Mouse (Mus musculus): ENCODE data around the gene Iba57.
"Not testable (repeated sequence)": the region's sequence is repeated elsewhere in the genome, so short reads cannot be mapped to it uniquely, and the experiment has no call there.

Iba57 gene

GRCm38 (mm10) chr11:59163255-59164236 is at the start of gene Iba57:
Iba57 (minus strand) TSS chr11:59163739.
- peak; percentile 99 for DNase-seq (ENCODE audit: low spot score)

GRCm38 (mm10) chr11:59212892-59213494 is 49.5 kb upstream of the Iba57 start:
- DNase-seq (ENCODE audit: low spot score), result no peak

- not testable (repeated sequence) for DNase-seq (ENCODE audit: low spot score)
Measured at GRCm38 (mm10) chr11:59212320-59212719, 48.8 kb upstream of the Iba57 start.

GRCm38 (mm10) chr11:59211561-59211960 is 48.0 kb upstream of the Iba57 start:
- DNase-seq (ENCODE audit: low spot score), result not testable (repeated sequence)

- DNase-seq (ENCODE audit: low spot score), result no peak
Measured at GRCm38 (mm10) chr11:59210020-59210419, 46.5 kb upstream of the Iba57 start.

- no peak for DNase-seq (ENCODE audit: low spot score)
Measured at GRCm38 (mm10) chr11:59209580-59209979, 46.0 kb upstream of the Iba57 start.

GRCm38 (mm10) chr11:59209003-59209441 is 45.5 kb upstream of the Iba57 start:
- peak; percentile 81 for DNase-seq (ENCODE audit: low spot score)

- peak; percentile 99 for DNase-seq (ENCODE audit: low spot score)
Measured at GRCm38 (mm10) chr11:59208153-59208831, 44.8 kb upstream of the Iba57 start, which contains the start of gene 2310033P09Rik. 2310033P09Rik (plus strand) TSS chr11:59208321.

- peak; percentile 97 for DNase-seq (ENCODE audit: low spot score)
Measured at GRCm38 (mm10) chr11:59202081-59202995, 38.8 kb upstream of the Iba57 start, which contains the start of gene Mrpl55. Mrpl55 (plus strand) TSS chr11:59202486.

- no peak for DNase-seq (ENCODE audit: low spot score)
Measured at GRCm38 (mm10) chr11:59201216-59202002, 37.9 kb upstream of the Iba57 start.

GRCm38 (mm10) chr11:59196230-59196629 is 32.7 kb upstream of the Iba57 start:
- DNase-seq (ENCODE audit: low spot score), result no peak

- DNase-seq (ENCODE audit: low spot score), result no peak
Measured at GRCm38 (mm10) chr11:59192059-59192386, 28.5 kb upstream of the Iba57 start, which contains the start of gene Guk1. Guk1 (minus strand) TSS chr11:59192212.

- peak; percentile 95 for DNase-seq (ENCODE audit: low spot score)
Measured at GRCm38 (mm10) chr11:59191231-59192058, 27.9 kb upstream of the Iba57 start.

- DNase-seq (ENCODE audit: low spot score), result no peak
Measured at GRCm38 (mm10) chr11:59187706-59188105, 24.2 kb upstream of the Iba57 start.

- DNase-seq (ENCODE audit: low spot score), result no peak
Measured at GRCm38 (mm10) chr11:59185490-59185889, 22.0 kb upstream of the Iba57 start.

- DNase-seq (ENCODE audit: low spot score), result peak; percentile 67
Measured at GRCm38 (mm10) chr11:59183821-59184220, 20.3 kb upstream of the Iba57 start.

- DNase-seq (ENCODE audit: low spot score), result no peak
Measured at GRCm38 (mm10) chr11:59182864-59183331, 19.4 kb upstream of the Iba57 start, which contains the start of gene Gjc2. Gjc2 (minus strand) TSS chr11:59183213.

- no peak for DNase-seq (ENCODE audit: low spot score)
Measured at GRCm38 (mm10) chr11:59176921-59177320, 13.4 kb upstream of the Iba57 start.

- no peak for DNase-seq (ENCODE audit: low spot score)
Measured at GRCm38 (mm10) chr11:59176475-59176874, 12.9 kb upstream of the Iba57 start.

All from embryo, embryonic 10 days (tissue).